Mouse (Mus musculus): ENCODE data around the gene Senp2. TPM values are rescaled to one million over a fixed set of nuclear protein-coding genes. Genes with fewer than 3 reads are reported as not detected.
A peak's percentile ranks its signal among the peaks of the same experiment; 100 is the strongest.

Senp2 gene
- polyA plus RNA-seq (2014; fragmentation: Nextera tagmentation; extraction: Ambion mirVana), result 66.8 and 76.8 TPM in 2 replicates

DNA sequence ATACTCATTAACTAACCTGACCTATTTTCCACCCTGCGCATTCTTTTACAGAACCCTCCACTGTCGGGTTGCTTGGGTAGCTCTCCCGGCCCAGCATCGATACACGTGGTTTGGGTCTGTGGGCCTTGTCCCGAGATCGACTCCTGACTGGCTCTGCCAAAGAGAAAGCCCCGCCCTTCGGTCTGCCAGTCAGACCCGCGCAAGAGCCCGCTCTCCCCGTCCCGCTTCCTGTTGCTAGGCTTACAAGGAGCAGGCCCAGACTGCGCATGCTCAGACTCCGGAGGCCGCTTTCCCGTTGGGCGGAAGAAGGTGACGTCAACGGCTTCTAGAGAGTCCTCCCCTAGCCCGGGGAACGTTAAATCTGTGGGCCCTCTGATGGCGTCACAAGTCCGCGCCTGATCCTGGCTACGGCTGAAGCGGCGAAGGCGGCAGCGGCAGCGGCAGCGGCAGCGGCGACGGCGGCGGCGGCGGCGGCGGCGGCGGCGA, at the start of gene Senp2:
Senp2 (plus strand) TSS at position 386 of the 486 bp plus-strand sequence.
- H3K9ac ChIP-seq (ENCODE audit: low read length), result peak within 1 kb of the TSS; percentile 87
- no peaks in the 10 kb centered on the region for H3K36me3 ChIP-seq (ENCODE audit: control insufficient read depth, insufficient read depth, low read length)
- WGBS, result under 1% methylated on average over 45 of the region's 45 CpGs
- H3K4me1 ChIP-seq (ENCODE audit: control insufficient read depth, insufficient read depth, low read length), result peaks cover 4% of the 10 kb centered on the region; the same call in 1 of the 2 replicates
- DNase-seq (ENCODE audit: low spot score), result peak; percentile 100
- no peaks in the 10 kb centered on the region for H3K9me3 ChIP-seq (ENCODE audit: control insufficient read depth, low read length)
- peak within 1 kb of the TSS; percentile 71 for H3K4me2 ChIP-seq (ENCODE audit: low read depth, severe bottlenecking)
- no peaks in the 10 kb centered on the region for H3K27me3 ChIP-seq (ENCODE audit: control insufficient read depth, insufficient read depth, low read length)
- no peak within 1 kb of the TSS for H3K27ac ChIP-seq (replicated peaks; ENCODE audit: low read depth, low read length)
- H3K4me3 ChIP-seq (ENCODE audit: low read depth, low read length), result peak within 1 kb of the TSS; percentile 99
- ATAC-seq (ENCODE audit: insufficient number of reproducible peaks, low FRiP score, low TSS enrichment, low read depth), result peak; percentile 98

GRCm38 (mm10) chr16:21965576-21965975, 43.7 kb upstream of the Senp2 start:
- no peak overlapping the region for H3K4me3 ChIP-seq (ENCODE audit: low read depth, low read length)
- H3K36me3 ChIP-seq (ENCODE audit: control insufficient read depth, insufficient read depth, low read length), result no peaks in the 10 kb centered on the region
- H3K4me2 ChIP-seq (ENCODE audit: low read depth, severe bottlenecking), result no peak overlapping the region
- H3K4me1 ChIP-seq (ENCODE audit: control insufficient read depth, insufficient read depth, low read length), result no peaks in the 10 kb centered on the region
- no peak for ATAC-seq (ENCODE audit: insufficient number of reproducible peaks, low FRiP score, low TSS enrichment, low read depth)
- H3K27me3 ChIP-seq (ENCODE audit: control insufficient read depth, insufficient read depth, low read length), result no peaks in the 10 kb centered on the region
- WGBS, result 73% methylated on average over 3 of the region's 3 CpGs
- H3K9ac ChIP-seq (ENCODE audit: low read length), result no peak overlapping the region
- no peak overlapping the region for H3K27ac ChIP-seq (replicated peaks; ENCODE audit: low read depth, low read length)
- H3K9me3 ChIP-seq (ENCODE audit: control insufficient read depth, low read length), result no peaks in the 10 kb centered on the region
- DNase-seq (ENCODE audit: low spot score), result no peak

GRCm38 (mm10) chr16:21969874-21970273, 39.4 kb upstream of the Senp2 start:
- ATAC-seq (ENCODE audit: insufficient number of reproducible peaks, low FRiP score, low TSS enrichment, low read depth) (0 out of 2 replicates have a peak, but pooled peaks have one; percentile 54), DNase-seq (ENCODE audit: low spot score) (no peak)
- Histone ChIP-seq H3K9me3 (ENCODE audit: control insufficient read depth, low read length) (no peaks in the 10 kb centered on the region), H3K4me2 (ENCODE audit: low read depth, severe bottlenecking) (no peak overlapping the region), H3K9ac (ENCODE audit: low read length) (no peak overlapping the region), H3K36me3 (ENCODE audit: control insufficient read depth, insufficient read depth, low read length) (no peaks in the 10 kb centered on the region), H3K27me3 (ENCODE audit: control insufficient read depth, insufficient read depth, low read length) (no peaks in the 10 kb centered on the region), H3K4me3 (ENCODE audit: low read depth, low read length) (no peak overlapping the region), H3K27ac (replicated peaks; ENCODE audit: low read depth, low read length) (no peak overlapping the region), H3K4me1 (ENCODE audit: control insufficient read depth, insufficient read depth, low read length) (no peaks in the 10 kb centered on the region)
- WGBS, result 81% methylated on average over 5 of the region's 5 CpGs

- ATAC-seq (ENCODE audit: insufficient number of reproducible peaks, low FRiP score, low TSS enrichment, low read depth), result no peak
- Histone ChIP-seq H3K27me3 (ENCODE audit: control insufficient read depth, insufficient read depth, low read length) (no peaks in the 10 kb centered on the region), H3K36me3 (ENCODE audit: control insufficient read depth, insufficient read depth, low read length) (no peaks in the 10 kb centered on the region), H3K4me1 (ENCODE audit: control insufficient read depth, insufficient read depth, low read length) (no peaks in the 10 kb centered on the region), H3K9me3 (ENCODE audit: control insufficient read depth, low read length) (no peaks in the 10 kb centered on the region), H3K9ac (ENCODE audit: low read length) (no peak overlapping the region), H3K4me3 (ENCODE audit: low read depth, low read length) (no peak overlapping the region), H3K4me2 (ENCODE audit: low read depth, severe bottlenecking) (no peak overlapping the region), H3K27ac (replicated peaks; ENCODE audit: low read depth, low read length) (no peak overlapping the region)
- WGBS, result 84% methylated on average over 6 of the region's 6 CpGs
- DNase-seq (ENCODE audit: low spot score), result no peak
Observed at GRCm38 (mm10) chr16:21970536-21970935, 38.7 kb upstream of the Senp2 start.

- peaks cover 4% of the 10 kb centered on the region; the same call in 1 of the 2 replicates for H3K4me1 ChIP-seq (ENCODE audit: control insufficient read depth, insufficient read depth, low read length)
- H3K9ac ChIP-seq (ENCODE audit: low read length), result no peak overlapping the region
- no peak overlapping the region for H3K4me2 ChIP-seq (ENCODE audit: low read depth, severe bottlenecking)
- no peaks in the 10 kb centered on the region for H3K36me3 ChIP-seq (ENCODE audit: control insufficient read depth, insufficient read depth, low read length)
- DNase-seq (ENCODE audit: low spot score), result peak; percentile 27
- no peak for ATAC-seq (ENCODE audit: insufficient number of reproducible peaks, low FRiP score, low TSS enrichment, low read depth)
- H3K27ac ChIP-seq (replicated peaks; ENCODE audit: low read depth, low read length), result no peak overlapping the region
- no peak overlapping the region for H3K4me3 ChIP-seq (ENCODE audit: low read depth, low read length)
- 60% methylated on average over 4 of the region's 4 CpGs for WGBS
- no peaks in the 10 kb centered on the region for H3K27me3 ChIP-seq (ENCODE audit: control insufficient read depth, insufficient read depth, low read length)
- H3K9me3 ChIP-seq (ENCODE audit: control insufficient read depth, low read length), result no peaks in the 10 kb centered on the region
Observed at GRCm38 (mm10) chr16:21971446-21971845, 37.8 kb upstream of the Senp2 start.

DNA sequence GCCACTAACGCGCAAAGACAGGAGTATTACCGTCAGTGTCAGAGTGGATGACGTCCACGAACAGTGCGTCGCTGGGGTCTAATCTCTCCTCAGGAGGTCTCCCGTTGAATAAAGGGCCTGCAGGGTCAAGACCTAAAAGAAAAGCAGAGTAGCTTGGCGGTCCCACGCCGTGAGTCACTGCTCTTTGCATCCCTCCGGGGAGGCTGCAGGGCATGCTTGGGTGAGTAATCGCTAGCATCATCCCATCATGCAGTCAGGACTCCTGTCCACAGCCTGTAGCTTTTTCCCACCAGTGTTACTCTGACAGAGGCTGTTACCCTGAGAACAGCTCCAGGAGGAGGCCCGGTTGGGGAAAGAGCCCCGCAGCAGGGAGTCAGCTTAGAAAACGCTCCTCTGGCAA, 33.1 kb upstream of the Senp2 start:
- DNase-seq (ENCODE audit: low spot score) (no peak), ATAC-seq (ENCODE audit: insufficient number of reproducible peaks, low FRiP score, low TSS enrichment, low read depth) (no peak)
- Histone ChIP-seq H3K9me3 (ENCODE audit: control insufficient read depth, low read length) (no peaks in the 10 kb centered on the region), H3K4me3 (ENCODE audit: low read depth, low read length) (no peak overlapping the region), H3K27ac (replicated peaks; ENCODE audit: low read depth, low read length) (no peak overlapping the region), H3K36me3 (ENCODE audit: control insufficient read depth, insufficient read depth, low read length) (no peaks in the 10 kb centered on the region), H3K4me1 (ENCODE audit: control insufficient read depth, insufficient read depth, low read length) (peaks cover 4% of the 10 kb centered on the region; the same call in 1 of the 2 replicates), H3K4me2 (ENCODE audit: low read depth, severe bottlenecking) (peak overlapping the region; percentile 11; the same call in 1 of the 2 replicates), H3K27me3 (ENCODE audit: control insufficient read depth, insufficient read depth, low read length) (no peaks in the 10 kb centered on the region), H3K9ac (ENCODE audit: low read length) (no peak overlapping the region)
- WGBS, result 6% methylated on average over 16 of the region's 16 CpGs

DNA sequence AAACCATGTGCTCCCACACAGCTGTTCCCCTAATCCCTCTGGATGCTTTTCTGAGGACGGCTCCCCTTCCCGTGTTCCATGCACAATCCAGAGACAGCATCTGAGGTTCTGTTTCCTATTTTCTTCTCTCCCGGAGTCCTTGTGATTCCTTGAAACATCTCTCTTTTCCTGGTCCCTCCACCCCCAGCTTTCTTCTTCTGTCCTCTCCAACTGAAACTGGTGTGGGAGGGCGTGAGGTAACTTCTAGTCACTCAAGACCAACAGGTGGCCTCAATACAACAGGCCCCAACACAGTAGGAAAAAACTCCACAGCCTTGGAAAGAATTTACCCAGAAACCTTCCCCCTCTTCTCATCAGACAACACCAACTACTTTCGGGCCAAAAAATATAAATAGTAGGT, 31.9 kb upstream of the Senp2 start:
- Histone ChIP-seq H3K36me3 (ENCODE audit: control insufficient read depth, insufficient read depth, low read length) (no peaks in the 10 kb centered on the region), H3K4me2 (ENCODE audit: low read depth, severe bottlenecking) (no peak overlapping the region), H3K9me3 (ENCODE audit: control insufficient read depth, low read length) (no peaks in the 10 kb centered on the region; the same call in 1 of the 2 replicates), H3K4me1 (ENCODE audit: control insufficient read depth, insufficient read depth, low read length) (peaks cover 4% of the 10 kb centered on the region; the same call in 1 of the 2 replicates), H3K9ac (ENCODE audit: low read length) (no peak overlapping the region), H3K4me3 (ENCODE audit: low read depth, low read length) (no peak overlapping the region), H3K27me3 (ENCODE audit: control insufficient read depth, insufficient read depth, low read length) (no peaks in the 10 kb centered on the region), H3K27ac (replicated peaks; ENCODE audit: low read depth, low read length) (no peak overlapping the region)
- ATAC-seq (ENCODE audit: insufficient number of reproducible peaks, low FRiP score, low TSS enrichment, low read depth) (no peak), DNase-seq (ENCODE audit: low spot score) (no peak)
- 77% methylated on average over 5 of the region's 5 CpGs for WGBS

DNA sequence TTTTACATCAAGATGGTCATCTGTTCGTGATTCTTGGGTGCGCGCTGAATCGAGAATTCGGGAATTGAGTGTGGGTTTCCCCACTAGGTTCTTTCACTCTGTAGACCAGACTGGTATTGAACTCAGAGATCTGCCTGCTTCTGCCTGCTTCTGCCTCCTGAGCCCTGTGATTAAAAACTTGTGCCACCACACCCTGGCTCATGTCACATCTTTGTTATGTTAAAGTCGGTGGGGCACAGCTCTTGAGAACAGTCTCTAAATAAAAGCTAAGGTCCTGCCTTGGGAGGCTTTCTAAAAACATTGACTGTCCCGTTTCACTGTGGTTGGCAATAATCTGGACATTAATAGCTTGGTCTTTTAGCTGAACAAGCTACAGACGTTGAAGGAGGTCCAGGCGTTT, 26.1 kb upstream of the Senp2 start:
- WGBS, result 94% methylated on average over 9 of the region's 9 CpGs
- no peaks in the 10 kb centered on the region for H3K27me3 ChIP-seq (ENCODE audit: control insufficient read depth, insufficient read depth, low read length)

DNA sequence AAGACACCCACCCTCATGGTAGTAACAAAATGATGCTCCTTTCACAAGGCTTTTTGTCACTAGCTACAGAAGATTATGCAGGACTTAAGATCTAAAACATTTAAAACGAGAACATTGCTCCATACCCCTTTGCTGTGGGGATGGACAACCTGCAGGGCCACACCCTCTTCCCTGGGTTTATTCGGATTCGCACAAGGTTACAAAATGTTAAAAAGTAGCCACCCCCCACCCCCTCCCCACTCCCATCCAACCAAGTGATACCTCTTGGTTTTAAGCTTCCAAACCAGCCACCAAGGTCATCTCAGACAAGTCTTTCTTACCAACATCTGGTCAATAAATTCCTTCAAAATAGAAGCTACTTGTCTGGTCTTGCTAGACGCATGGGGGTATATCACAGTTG, 25.7 kb upstream of the Senp2 start:
- no peak for ATAC-seq (ENCODE audit: insufficient number of reproducible peaks, low FRiP score, low TSS enrichment, low read depth)
- 93% methylated on average over 4 of the region's 4 CpGs for WGBS
- no peak overlapping the region for H3K27ac ChIP-seq (replicated peaks; ENCODE audit: low read depth, low read length)

More for the DNA sequence above, 26.1 kb upstream of the Senp2 start:
- H3K9ac ChIP-seq (ENCODE audit: low read length), result no peak overlapping the region
- no peak overlapping the region for H3K4me2 ChIP-seq (ENCODE audit: low read depth, severe bottlenecking)
- H3K4me1 ChIP-seq (ENCODE audit: control insufficient read depth, insufficient read depth, low read length), result no peaks in the 10 kb centered on the region
- no peaks in the 10 kb centered on the region; the same call in 1 of the 2 replicates for H3K9me3 ChIP-seq (ENCODE audit: control insufficient read depth, low read length)
- H3K4me3 ChIP-seq (ENCODE audit: low read depth, low read length), result no peak overlapping the region
- no peak overlapping the region for H3K27ac ChIP-seq (replicated peaks; ENCODE audit: low read depth, low read length)
- ATAC-seq (ENCODE audit: insufficient number of reproducible peaks, low FRiP score, low TSS enrichment, low read depth) (no peak), DNase-seq (ENCODE audit: low spot score) (no peak)
- H3K36me3 ChIP-seq (ENCODE audit: control insufficient read depth, insufficient read depth, low read length), result no peaks in the 10 kb centered on the region

More for the DNA sequence above, 25.7 kb upstream of the Senp2 start:
- Histone ChIP-seq H3K9ac (ENCODE audit: low read length) (no peak overlapping the region), H3K9me3 (ENCODE audit: control insufficient read depth, low read length) (no peaks in the 10 kb centered on the region; the same call in 1 of the 2 replicates), H3K4me3 (ENCODE audit: low read depth, low read length) (no peak overlapping the region), H3K27me3 (ENCODE audit: control insufficient read depth, insufficient read depth, low read length) (no peaks in the 10 kb centered on the region), H3K4me1 (ENCODE audit: control insufficient read depth, insufficient read depth, low read length) (no peaks in the 10 kb centered on the region), H3K36me3 (ENCODE audit: control insufficient read depth, insufficient read depth, low read length) (no peaks in the 10 kb centered on the region), H3K4me2 (ENCODE audit: low read depth, severe bottlenecking) (no peak overlapping the region)
- DNase-seq (ENCODE audit: low spot score), result no peak
